Mouse (Mus musculus): ENCODE results near the gene Olfr68. TPM values are rescaled to one million over a fixed set of nuclear protein-coding genes. Genes with fewer than 3 reads are reported as not detected.
"Not testable (repeated sequence)": the region's sequence is repeated elsewhere in the genome, so short reads cannot be mapped to it uniquely, and the experiment has no call there.

The Olfr68 gene
- total and polyA plus RNA-seq, 2 experiments from 2014 or later, result not detected

GRCm38 (mm10) chr7:103809801-103810155 is 30.3 kb upstream of the Olfr68 start:
- 74% methylated on average over 1 of the region's 1 CpGs for WGBS
- no peak for TF ChIP-seq CTCF (IDR thresholded peaks at IDR 0.05)
- ATAC-seq (ENCODE audit: low FRiP score), result no peak

GRCm38 (mm10) chr7:103808971-103809800 is 29.7 kb upstream of the Olfr68 start:
- no peak for ATAC-seq (ENCODE audit: low FRiP score)
- Histone ChIP-seq H3K9ac (replicated peaks; ENCODE audit: low read length, poor library complexity, severe bottlenecking) (no peak overlapping the region), H3K4me3 (ENCODE audit: low read depth, low read length) (no peak overlapping the region), H3K36me3 (ENCODE audit: insufficient read depth, low read length) (no peaks in the 10 kb centered on the region), H3K27me3 (ENCODE audit: insufficient read depth, low read length) (no peaks in the 10 kb centered on the region), H3K27ac (ENCODE audit: low read depth, low read length) (no peak overlapping the region), H3K4me1 (ENCODE audit: insufficient read depth, low read length) (no peaks in the 10 kb centered on the region), H3K4me2 (ENCODE audit: low read depth, low read length, poor library complexity, severe bottlenecking) (no peak overlapping the region), H3K9me3 (ENCODE audit: low read length) (no peaks in the 10 kb centered on the region)
- no peak for TF ChIP-seq CTCF (IDR thresholded peaks at IDR 0.05)
- WGBS, result 70% methylated on average over 5 of the region's 5 CpGs
- DNase-seq (ENCODE audit: low spot score), result no peak

More at GRCm38 (mm10) chr7:103809801-103810155, 30.3 kb upstream of the Olfr68 start:
- H3K27me3 ChIP-seq (ENCODE audit: insufficient read depth, low read length), result no peaks in the 10 kb centered on the region
- DNase-seq (ENCODE audit: low spot score), result no peak
- H3K4me3 ChIP-seq (ENCODE audit: low read depth, low read length), result no peak overlapping the region
- H3K4me2 ChIP-seq (ENCODE audit: low read depth, low read length, poor library complexity, severe bottlenecking), result no peak overlapping the region
- no peak overlapping the region for H3K9ac ChIP-seq (replicated peaks; ENCODE audit: low read length, poor library complexity, severe bottlenecking)
- H3K9me3 ChIP-seq (ENCODE audit: low read length), result no peaks in the 10 kb centered on the region
- H3K4me1 ChIP-seq (ENCODE audit: insufficient read depth, low read length), result no peaks in the 10 kb centered on the region
- no peak overlapping the region for H3K27ac ChIP-seq (ENCODE audit: low read depth, low read length)
- H3K36me3 ChIP-seq (ENCODE audit: insufficient read depth, low read length), result no peaks in the 10 kb centered on the region

- H3K4me3 ChIP-seq (ENCODE audit: low read depth, low read length); H3K36me3 ChIP-seq (ENCODE audit: insufficient read depth, low read length); H3K27me3 ChIP-seq (ENCODE audit: insufficient read depth, low read length); H3K9ac ChIP-seq (replicated peaks; ENCODE audit: low read length, poor library complexity, severe bottlenecking); H3K4me2 ChIP-seq (ENCODE audit: low read depth, low read length, poor library complexity, severe bottlenecking); DNase-seq (ENCODE audit: low spot score); H3K9me3 ChIP-seq (ENCODE audit: low read length); H3K27ac ChIP-seq (ENCODE audit: low read depth, low read length); H3K4me1 ChIP-seq (ENCODE audit: insufficient read depth, low read length); ATAC-seq (ENCODE audit: low FRiP score): not testable (repeated sequence)
- 76% methylated on average over 2 of the region's 2 CpGs for WGBS
Observed at GRCm38 (mm10) chr7:103808120-103808519, 28.6 kb upstream of the Olfr68 start.

- H3K27me3 ChIP-seq (ENCODE audit: insufficient read depth, low read length), result no peaks in the 10 kb centered on the region
- no peaks in the 10 kb centered on the region for H3K4me1 ChIP-seq (ENCODE audit: insufficient read depth, low read length)
- 63% methylated on average over 1 of the region's 1 CpGs for WGBS
- no peak overlapping the region for H3K4me3 ChIP-seq (ENCODE audit: low read depth, low read length)
- DNase-seq (ENCODE audit: low spot score) (peak; percentile 64), ATAC-seq (ENCODE audit: low FRiP score) (no peak)
- no peak overlapping the region for H3K27ac ChIP-seq (ENCODE audit: low read depth, low read length)
- no peaks in the 10 kb centered on the region for H3K36me3 ChIP-seq (ENCODE audit: insufficient read depth, low read length)
- no peak overlapping the region for H3K9ac ChIP-seq (replicated peaks; ENCODE audit: low read length, poor library complexity, severe bottlenecking)
- no peak overlapping the region for H3K4me2 ChIP-seq (ENCODE audit: low read depth, low read length, poor library complexity, severe bottlenecking)
- H3K9me3 ChIP-seq (ENCODE audit: low read length), result no peaks in the 10 kb centered on the region
- peak; percentile 70 for TF ChIP-seq CTCF (IDR thresholded peaks at IDR 0.05)
Observed at GRCm38 (mm10) chr7:103806856-103807255, 27.4 kb upstream of the Olfr68 start.

GRCm38 (mm10) chr7:103792669-103793388 is 13.3 kb upstream of the Olfr68 start:
- Histone ChIP-seq H3K4me2 (ENCODE audit: low read depth, low read length, poor library complexity, severe bottlenecking) (no peak overlapping the region), H3K9ac (replicated peaks; ENCODE audit: low read length, poor library complexity, severe bottlenecking) (no peak overlapping the region), H3K27ac (ENCODE audit: low read depth, low read length) (no peak overlapping the region), H3K4me1 (ENCODE audit: insufficient read depth, low read length) (no peaks in the 10 kb centered on the region), H3K4me3 (ENCODE audit: low read depth, low read length) (no peak overlapping the region), H3K27me3 (ENCODE audit: insufficient read depth, low read length) (no peaks in the 10 kb centered on the region), H3K36me3 (ENCODE audit: insufficient read depth, low read length) (no peaks in the 10 kb centered on the region), H3K9me3 (ENCODE audit: low read length) (no peaks in the 10 kb centered on the region)
- DNase-seq (ENCODE audit: low spot score), result no peak
- no peak for ATAC-seq (ENCODE audit: low FRiP score)
- TF ChIP-seq CTCF (IDR thresholded peaks at IDR 0.05), result no peak
- 20% methylated on average over 4 of the region's 4 CpGs for WGBS

- ATAC-seq (ENCODE audit: low FRiP score), result no peak
- 83% methylated on average over 3 of the region's 3 CpGs for WGBS
Observed at GRCm38 (mm10) chr7:103791721-103792120, 12.2 kb upstream of the Olfr68 start, which contains the start of gene Olfr67. Olfr67 (minus strand) TSS chr7:103791821.

GRCm38 (mm10) chr7:103777652-103778051 is 1.8 kb downstream of the Olfr68 start:
- not testable (repeated sequence) for H3K4me1 ChIP-seq (ENCODE audit: insufficient read depth, low read length); H3K27ac ChIP-seq (ENCODE audit: low read depth, low read length); H3K4me3 ChIP-seq (ENCODE audit: low read depth, low read length); H3K4me2 ChIP-seq (ENCODE audit: low read depth, low read length, poor library complexity, severe bottlenecking); H3K36me3 ChIP-seq (ENCODE audit: insufficient read depth, low read length); H3K9me3 ChIP-seq (ENCODE audit: low read length); H3K9ac ChIP-seq (replicated peaks; ENCODE audit: low read length, poor library complexity, severe bottlenecking); ATAC-seq (ENCODE audit: low FRiP score); H3K27me3 ChIP-seq (ENCODE audit: insufficient read depth, low read length); DNase-seq (ENCODE audit: low spot score)
- WGBS, result 90% methylated on average over 4 of the region's 4 CpGs

More at GRCm38 (mm10) chr7:103791721-103792120, 12.2 kb upstream of the Olfr68 start, which contains the start of gene Olfr67:
- H3K9ac ChIP-seq (replicated peaks; ENCODE audit: low read length, poor library complexity, severe bottlenecking), result no peak within 1 kb of the TSS
- H3K4me2 ChIP-seq (ENCODE audit: low read depth, low read length, poor library complexity, severe bottlenecking), result no peak within 1 kb of the TSS
- TF ChIP-seq CTCF (IDR thresholded peaks at IDR 0.05), result no peak
- no peak within 1 kb of the TSS for H3K27ac ChIP-seq (ENCODE audit: low read depth, low read length)
- no peaks in the 10 kb centered on the region for H3K27me3 ChIP-seq (ENCODE audit: insufficient read depth, low read length)
- no peak within 1 kb of the TSS for H3K4me3 ChIP-seq (ENCODE audit: low read depth, low read length)
- no peaks in the 10 kb centered on the region for H3K4me1 ChIP-seq (ENCODE audit: insufficient read depth, low read length)
- no peak for DNase-seq (ENCODE audit: low spot score)
- no peaks in the 10 kb centered on the region for H3K9me3 ChIP-seq (ENCODE audit: low read length)
- H3K36me3 ChIP-seq (ENCODE audit: insufficient read depth, low read length), result no peaks in the 10 kb centered on the region

Measured in midbrain, postnatal 0 days (tissue).